Mouse (Mus musculus) embryonic fibroblast, embryonic 13.5 days (primary cell): ENCODE measurements at regions not wholly inside any gene's neighbourhood (a gene's known extent, or its start where the extent isn't known, plus 50 kb on each side); places are given as distances from the start of the nearest gene placed in this dataset.

Source experiments
- CTCF ChIP-seq: IDR thresholded peaks from 2 replicates; pipeline ENCODE4 v1.5.1; 2011; ENCODE audit warnings: mild to moderate bottlenecking, control low read depth, low read length, moderate library complexity, borderline replicate concordance; ENCODE audit not compliant: insufficient read depth
- POLR2A ChIP-seq: IDR thresholded peaks from 2 replicates; pipeline ENCODE4 v1.6.1; 2011; ENCODE audit warnings: low read depth, mild to moderate bottlenecking, control low read depth, low read length, moderate library complexity

DNA sequence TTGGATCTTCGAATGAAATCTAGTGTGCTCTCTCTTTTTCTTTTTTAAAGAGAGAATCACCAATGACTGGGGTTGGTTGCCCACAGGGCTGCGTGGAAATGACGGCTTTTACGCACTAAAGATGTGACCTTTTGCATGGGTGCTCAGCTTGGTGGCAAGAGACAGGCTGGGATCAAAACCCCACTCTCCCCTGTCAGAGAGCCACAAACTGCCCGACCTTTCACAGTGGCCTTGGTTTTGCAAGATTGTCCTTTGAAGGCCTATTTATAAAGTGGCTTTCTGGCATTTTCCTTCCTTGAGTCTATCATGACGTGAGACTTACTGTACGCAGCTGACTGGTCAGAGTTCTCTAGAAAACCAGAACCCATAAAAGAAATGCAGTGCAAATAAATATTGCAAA lies 104.4 kb upstream of the Ubr2 start:
- TF ChIP-seq CTCF: no peak
- no peak for TF ChIP-seq POLR2A
